Mouse (Mus musculus) kidney, adult 2 months (tissue): Measurements from ENCODE around the gene Hist1h2ao. TPM values are rescaled to one million over a fixed set of nuclear protein-coding genes. Genes with fewer than 3 reads are reported as not detected.
"Not testable (repeated sequence)": the region's sequence is repeated elsewhere in the genome, so short reads cannot be mapped to it uniquely, and the experiment has no call there.

ENCODE experiments used
- DNase-seq: peaks from one replicate; pipeline ENCODE4 v3.0.0; 2021
- H3K27ac ChIP-seq: fragments of 200-500 bp; 2 replicates; pipeline ENCODE4 v1.5.1; 2012; ENCODE audit warnings: low read depth, low read length, control low read depth, inconsistent platforms; ENCODE audit not compliant: insufficient read depth
- H3K27me3 ChIP-seq: fragments of 200-500 bp; replicated peaks from 2 replicates; pipeline ENCODE4 v1.6.1; 2012; ENCODE audit warnings: mild to moderate bottlenecking, moderate library complexity, low read length, inconsistent platforms; ENCODE audit not compliant: control insufficient read depth, insufficient read depth
- H3K36me3 ChIP-seq: fragments of 200-500 bp; 2 replicates; pipeline ENCODE4 v1.6.1; 2012; ENCODE audit warnings: mild to moderate bottlenecking, moderate library complexity, low read length, inconsistent platforms; ENCODE audit not compliant: control insufficient read depth, insufficient read depth
- H3K4me1 ChIP-seq: fragments of 200-500 bp; 2 replicates; pipeline ENCODE4 v1.6.1; 2011; ENCODE audit warnings: low read length; ENCODE audit not compliant: control insufficient read depth, insufficient read depth
- H3K4me3 ChIP-seq: fragments of 200-500 bp; 2 replicates; pipeline ENCODE4 v1.5.1; 2011; ENCODE audit warnings: mild to moderate bottlenecking, low read depth, low read length, control low read depth; ENCODE audit not compliant: insufficient read depth
- CTCF ChIP-seq: fragments of 200-500 bp; conservative IDR thresholded peaks from 2 replicates; pipeline ENCODE4 v1.5.1; 2011; ENCODE audit warnings: low read depth, mild to moderate bottlenecking, control low read depth, low read length, moderate library complexity, mixed read lengths; ENCODE audit not compliant: insufficient read depth, insufficient read length
- POLR2A ChIP-seq: fragments of 200-500 bp; IDR thresholded peaks from one replicate; pipeline ENCODE4 v1.6.1; 2011; ENCODE audit warnings: low read depth, low read length, control low read depth
- WGBS: fragments of 180-500 bp; shearing (Covaris S2); methylation state at CpG from one replicate; pipeline ENCODE4 v1.1.7; 2018; 5-methylcytosine and 5-hydroxymethylcytosine counted together
- polyA plus RNA-seq: library from polyadenylated mRNA; depleted of rRNA; stranded (reverse); fragments of >200 nt; gene quantifications from 2 replicates; pipeline ENCODE4 v1.2.3, GENCODE M21; 2012

Gene Hist1h2ao
- polyA plus RNA-seq, 1 experiment = not detected

- Histone ChIP-seq H3K36me3 (no peaks in the 10 kb centered on the region), H3K4me1 (no peaks in the 10 kb centered on the region), H3K27ac (no peak overlapping the region), H3K27me3 (no peaks in the 10 kb centered on the region), H3K4me3 (no peak overlapping the region)
- TF ChIP-seq POLR2A (no peak), CTCF (no peak)
- DNase-seq = no peak
- 90% methylated on average over 3 of the region's 3 CpGs for WGBS
Measured at GRCm38 (mm10) chr13:21828511-21828910, 18.2 kb downstream of the Hist1h2ao start.

- TF ChIP-seq CTCF (no peak), POLR2A (no peak)
- H3K27me3 ChIP-seq = no peaks in the 10 kb centered on the region
- no peak overlapping the region for H3K4me3 ChIP-seq
- H3K4me1 ChIP-seq = no peaks in the 10 kb centered on the region
- no peak overlapping the region for H3K27ac ChIP-seq
- no peaks in the 10 kb centered on the region for H3K36me3 ChIP-seq
- WGBS = 95% methylated on average over 10 of the region's 10 CpGs
- DNase-seq = no peak
Measured at GRCm38 (mm10) chr13:21830344-21830743, 20.1 kb downstream of the Hist1h2ao start.

GRCm38 (mm10) chr13:21831418-21832394 is 21.4 kb downstream of the Hist1h2ao start, which contains the start of gene Hist1h4n:
Gene Hist1h4n, minus strand, starts transcription at chr13:21832196.
- WGBS = 1% methylated on average over 27 of the region's 58 CpGs
- not testable (repeated sequence) for H3K36me3 ChIP-seq, H3K27ac ChIP-seq, H3K4me1 ChIP-seq, H3K27me3 ChIP-seq, H3K4me3 ChIP-seq
- peak; percentile 37 for DNase-seq

- H3K36me3 ChIP-seq, DNase-seq, H3K4me3 ChIP-seq, H3K4me1 ChIP-seq, H3K27ac ChIP-seq, H3K27me3 ChIP-seq: not testable (repeated sequence)
- no CpG with 5 or more reads among the region's 24 CpGs for WGBS
Measured at GRCm38 (mm10) chr13:21833461-21833860, 23.2 kb downstream of the Hist1h2ao start, which contains the start of the genes Hist1h2ap and Hist1h2br. Gene Hist1h2ap, minus strand, starts transcription at chr13:21833507. Gene Hist1h2br, plus strand, starts transcription at chr13:21833743.

- H3K4me3 ChIP-seq = not testable (repeated sequence)
Measured at GRCm38 (mm10) chr13:21840508-21840907, 30.2 kb downstream of the Hist1h2ao start.

GRCm38 (mm10) chr13:21846356-21846755 is 36.1 kb downstream of the Hist1h2ao start:
- not testable (repeated sequence) for DNase-seq, H3K27me3 ChIP-seq, H3K27ac ChIP-seq, H3K4me3 ChIP-seq, H3K36me3 ChIP-seq, H3K4me1 ChIP-seq

More at GRCm38 (mm10) chr13:21840508-21840907, 30.2 kb downstream of the Hist1h2ao start:
- not testable (repeated sequence) for H3K36me3 ChIP-seq, DNase-seq, H3K27ac ChIP-seq, H3K4me1 ChIP-seq, H3K27me3 ChIP-seq
- no CpG with 5 or more reads among the region's 4 CpGs for WGBS

GRCm38 (mm10) chr13:21847883-21848282 is 37.6 kb downstream of the Hist1h2ao start:
- H3K4me3 ChIP-seq = no peak overlapping the region
- TF ChIP-seq POLR2A (no peak), CTCF (no peak)
- no peaks in the 10 kb centered on the region for H3K36me3 ChIP-seq
- H3K4me1 ChIP-seq = no peaks in the 10 kb centered on the region
- H3K27me3 ChIP-seq = no peaks in the 10 kb centered on the region
- WGBS = 58% methylated on average over 8 of the region's 8 CpGs
- DNase-seq = no peak
- no peak overlapping the region for H3K27ac ChIP-seq

- H3K27ac ChIP-seq, H3K4me3 ChIP-seq, H3K36me3 ChIP-seq, H3K27me3 ChIP-seq, H3K4me1 ChIP-seq, DNase-seq: not testable (repeated sequence)
- 77% methylated on average over 1 of the region's 1 CpGs for WGBS
Measured at GRCm38 (mm10) chr13:21850696-21851095, 40.4 kb downstream of the Hist1h2ao start.
